Mouse (Mus musculus) left cerebral cortex, postnatal 4 days (tissue): Measurements from ENCODE around the gene Pip4k2c. TPM values are rescaled to one million over a fixed set of nuclear protein-coding genes. Genes with fewer than 3 reads are reported as not detected.
"Not testable (repeated sequence)": the region's sequence is repeated elsewhere in the genome, so short reads cannot be mapped to it uniquely, and the experiment has no call there.

Source experiments
- DNase-seq: peaks from one replicate; pipeline ENCODE4 v3.0.0-alpha.2; 2022
- intact Hi-C: fragments of 180-260 bp; cut with DNase I; formaldehyde crosslinking; loops from one replicate; pipeline ENCODE4 v1.15.1; 2025
- total RNA-seq, 2 experiments: library from RNA; stranded (reverse); gene quantifications; 2 replicates each; pipeline ENCODE4 v1.2.3; 2021

Gene Pip4k2c
- total RNA-seq, 2 experiments from 2014 or later, result 23.8 to 25.0 TPM

GRCm38 (mm10) chr10:127210961-127211405, 402 bp downstream of the Pip4k2c start:
- DNase-seq, result no peak
- intact Hi-C loops, result no loop called here

- DNase-seq, result no peak
- intact Hi-C loops, result no loop called here
These were observed 1.3 kb downstream of the Pip4k2c start for GRCm38 (mm10) chr10:127209928-127210570.

GRCm38 (mm10) chr10:127208921-127209320, 2.5 kb downstream of the Pip4k2c start:
- intact Hi-C loops, result no loop called here
- no peak for DNase-seq

GRCm38 (mm10) chr10:127205373-127205772, 6.0 kb downstream of the Pip4k2c start:
- intact Hi-C loops, result no loop called here
- DNase-seq, result no peak

- no peak for DNase-seq
- intact Hi-C loops, result no loop called here
These were observed 6.8 kb downstream of the Pip4k2c start for GRCm38 (mm10) chr10:127204589-127204988.

- no peak for DNase-seq
- intact Hi-C loops, result no loop called here
These were observed 8.3 kb downstream of the Pip4k2c start for GRCm38 (mm10) chr10:127203106-127203505.

GRCm38 (mm10) chr10:127200279-127200678, 11.1 kb downstream of the Pip4k2c start:
- intact Hi-C loops, result no loop called here
- DNase-seq, result no peak

- intact Hi-C loops, result no loop called here
- no peak for DNase-seq
These were observed 11.9 kb downstream of the Pip4k2c start for GRCm38 (mm10) chr10:127199474-127199873.

GRCm38 (mm10) chr10:127199068-127199467, 12.3 kb downstream of the Pip4k2c start:
- DNase-seq, result no peak
- intact Hi-C loops, result no loop called here

- intact Hi-C loops, result no loop called here
- no peak for DNase-seq
These were observed 12.9 kb downstream of the Pip4k2c start for GRCm38 (mm10) chr10:127198492-127198891.

- intact Hi-C loops, result no loop called here
- DNase-seq, result no peak
These were observed 13.8 kb downstream of the Pip4k2c start for GRCm38 (mm10) chr10:127197505-127198110.

- no peak for DNase-seq
These were observed 14.3 kb downstream of the Pip4k2c start for GRCm38 (mm10) chr10:127197104-127197503.

GRCm38 (mm10) chr10:127196392-127196791, 15.0 kb downstream of the Pip4k2c start:
- intact Hi-C loops, result no loop called here
- DNase-seq, result peak; percentile 44

More at GRCm38 (mm10) chr10:127197104-127197503, 14.3 kb downstream of the Pip4k2c start:
- intact Hi-C loops, result no loop called here

GRCm38 (mm10) chr10:127195328-127196129, 15.9 kb downstream of the Pip4k2c start, which contains the start of gene Dtx3:
Dtx3 (minus strand) TSS chr10:127195728.
- peak; percentile 58 for DNase-seq
- intact Hi-C loops, result no loop called here

GRCm38 (mm10) chr10:127194428-127195327, 16.7 kb downstream of the Pip4k2c start:
- DNase-seq, result peak; percentile 48

GRCm38 (mm10) chr10:127193011-127193410, 18.4 kb downstream of the Pip4k2c start:
- intact Hi-C loops, result no loop called here
- DNase-seq, result no peak

More at GRCm38 (mm10) chr10:127194428-127195327, 16.7 kb downstream of the Pip4k2c start:
- intact Hi-C loops, result no loop called here

- intact Hi-C loops, DNase-seq: not testable (repeated sequence)
These were observed 19.4 kb downstream of the Pip4k2c start for GRCm38 (mm10) chr10:127192057-127192328.

- intact Hi-C loops, result no loop called here
- no peak for DNase-seq
These were observed 20.0 kb downstream of the Pip4k2c start for GRCm38 (mm10) chr10:127191191-127192056.

GRCm38 (mm10) chr10:127190398-127191190, 20.8 kb downstream of the Pip4k2c start:
- DNase-seq, result no peak
- intact Hi-C loops, result no loop called here
